Mouse (Mus musculus) CD8-positive naive resting alpha-beta T cell, adult 2 months (primary cell): Measurements from ENCODE around the gene Clip2.

ENCODE experiments used
- DNase-seq, 2 experiments: peaks; one replicate each; pipeline ENCODE4 v3.0.0; 2022; ENCODE audit warnings: low read depth in 2 of 2, low spot score in 2 of 2

The Clip2 gene

GRCm38 (mm10) chr5:134552110-134552972 is at the start of gene Clip2:
Clip2 (minus strand) TSS chr5:134552434.
- DNase-seq, result peak; percentile 81 to 82

- DNase-seq, result no peak
These were observed 45.5 kb upstream of the Clip2 start for GRCm38 (mm10) chr5:134597711-134598110.

GRCm38 (mm10) chr5:134593093-134593492 is 40.9 kb upstream of the Clip2 start:
- no peak for DNase-seq

- DNase-seq, result no peak
These were observed 39.9 kb upstream of the Clip2 start for GRCm38 (mm10) chr5:134592026-134592581.

GRCm38 (mm10) chr5:134589900-134590299 is 37.7 kb upstream of the Clip2 start:
- no peak for DNase-seq

- no peak for DNase-seq
These were observed 32.6 kb upstream of the Clip2 start for GRCm38 (mm10) chr5:134584798-134585197.

- no peak for DNase-seq
These were observed 31.6 kb upstream of the Clip2 start for GRCm38 (mm10) chr5:134583884-134584213.

- DNase-seq, result no peak
These were observed 31.0 kb upstream of the Clip2 start for GRCm38 (mm10) chr5:134583006-134583883.

GRCm38 (mm10) chr5:134582221-134582907 is 30.1 kb upstream of the Clip2 start:
- DNase-seq, result peak; percentile 95 to 97

- DNase-seq, result no peak
These were observed 28.9 kb upstream of the Clip2 start, which contains the start of gene Rfc2 for GRCm38 (mm10) chr5:134581146-134581545. Rfc2 (plus strand) TSS chr5:134581366.

- DNase-seq, result no peak
These were observed 26.9 kb upstream of the Clip2 start for GRCm38 (mm10) chr5:134579135-134579534.

GRCm38 (mm10) chr5:134577534-134577933 is 25.3 kb upstream of the Clip2 start:
- no peak for DNase-seq

- no peak for DNase-seq
These were observed 24.4 kb upstream of the Clip2 start for GRCm38 (mm10) chr5:134576517-134577220.

GRCm38 (mm10) chr5:134575833-134576232 is 23.6 kb upstream of the Clip2 start:
- DNase-seq, result no peak

GRCm38 (mm10) chr5:134572508-134573214 is 20.4 kb upstream of the Clip2 start:
- DNase-seq, result no peak

- DNase-seq, result peak in 1 of 2 experiments; percentile 26
These were observed 19.7 kb upstream of the Clip2 start for GRCm38 (mm10) chr5:134571730-134572507.

- no peak for DNase-seq
These were observed 16.8 kb upstream of the Clip2 start for GRCm38 (mm10) chr5:134568964-134569491.

- DNase-seq, result no peak
These were observed 15.8 kb upstream of the Clip2 start for GRCm38 (mm10) chr5:134568030-134568429.

- no peak for DNase-seq
These were observed 15.2 kb upstream of the Clip2 start for GRCm38 (mm10) chr5:134567445-134567844.
